Mouse (Mus musculus) heart, embryonic 10.5 days (tissue): ENCODE results near the gene Pgpep1l. TPM values are rescaled to one million over a fixed set of nuclear protein-coding genes. Genes with fewer than 3 reads are reported as not detected.

Experiments
- DNase-seq: peaks from one replicate; pipeline ENCODE4 v3.0.0-alpha.2; 2017; ENCODE audit warnings: low spot score
- H3K27ac ChIP-seq: fragments of 300-500 bp; sonication (generic); 2 replicates; pipeline ENCODE4 v1.5.1; 2016; ENCODE audit warnings: mild to moderate bottlenecking
- H3K27me3 ChIP-seq: fragments of 300-500 bp; sonication (generic); 2 replicates; pipeline ENCODE4 v1.6.1; 2016; ENCODE audit warnings: mild to moderate bottlenecking; ENCODE audit not compliant: poor library complexity, insufficient read depth, severe bottlenecking
- H3K36me3 ChIP-seq: fragments of 300-500 bp; sonication (generic); 2 replicates; pipeline ENCODE4 v1.6.1; 2016; ENCODE audit warnings: mild to moderate bottlenecking, moderate library complexity
- H3K4me1 ChIP-seq: fragments of 300-500 bp; sonication (generic); 2 replicates; pipeline ENCODE4 v1.6.1; 2016; ENCODE audit warnings: mild to moderate bottlenecking
- H3K4me3 ChIP-seq: fragments of 300-500 bp; sonication (generic); 2 replicates; pipeline ENCODE4 v1.5.1; 2016; ENCODE audit warnings: mild to moderate bottlenecking, moderate library complexity
- H3K9me3 ChIP-seq: fragments of 300-500 bp; sonication (generic); 2 replicates; pipeline ENCODE4 v1.6.1; 2016; ENCODE audit warnings: mild to moderate bottlenecking, moderate library complexity
- WGBS: fragments of 180-500 bp; shearing (Covaris S2); methylation state at CpG from one replicate; pipeline ENCODE4 v1.1.7; 2016; 5-methylcytosine and 5-hydroxymethylcytosine counted together
- polyA plus RNA-seq: library from polyadenylated mRNA; unstranded; fragments of >200 nt; fragmentation: Nextera tagmentation; extraction: Ambion mirVana; gene quantifications from 2 replicates; pipeline ENCODE4 v1.2.1, GENCODE M21; 2016

The Pgpep1l gene
- polyA plus RNA-seq, 1 experiment from 2014 or later: not detected

DNA sequence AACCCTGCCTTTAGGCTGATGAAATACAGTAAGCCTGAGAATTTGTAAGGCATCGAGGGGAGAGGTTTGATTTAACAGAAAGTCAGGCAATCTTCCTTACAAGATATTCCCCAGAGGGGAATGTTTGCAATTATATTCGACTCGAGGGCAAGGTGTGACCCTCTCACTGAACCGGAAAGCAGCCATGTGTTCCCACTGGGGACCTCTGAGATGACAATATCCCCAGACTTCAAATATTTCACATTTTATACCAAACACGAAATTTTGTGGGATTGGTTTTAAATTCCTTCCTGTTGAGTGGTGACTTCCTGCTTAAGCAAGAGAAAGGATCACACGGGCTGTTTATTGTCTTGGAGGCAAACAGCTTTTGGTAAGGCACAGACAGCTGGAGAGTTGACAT lies 2.7 kb upstream of the Pgpep1l start:
- Histone ChIP-seq H3K27ac (no peak overlapping the region), H3K27me3 (peaks cover 17% of the 10 kb centered on the region), H3K4me3 (no peak overlapping the region), H3K4me1 (peaks cover 16% of the 10 kb centered on the region), H3K9me3 (no peaks in the 10 kb centered on the region), H3K36me3 (no peaks in the 10 kb centered on the region)
- 41% methylated on average over 6 of the region's 6 CpGs for WGBS
- no peak for DNase-seq

DNA sequence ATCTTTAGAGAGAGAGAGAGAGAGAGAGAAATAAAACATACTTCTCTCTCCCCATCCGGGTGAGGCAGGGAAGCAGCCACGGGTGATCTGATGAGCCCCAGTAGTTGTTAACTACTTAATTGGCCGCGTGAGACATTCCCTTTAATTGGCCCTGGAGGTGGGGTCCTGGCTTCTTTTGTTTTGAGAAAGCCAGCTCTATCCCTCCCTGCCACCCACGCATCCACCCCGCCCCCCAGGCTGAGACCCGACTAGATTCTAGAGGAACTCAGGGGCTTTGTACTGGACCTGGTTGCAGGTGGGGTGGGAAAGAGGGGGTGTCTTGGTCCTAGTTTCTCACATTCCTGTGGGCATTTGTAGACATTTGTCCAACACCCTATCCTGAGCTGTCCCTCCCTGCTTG lies 1.4 kb upstream of the Pgpep1l start:
- Histone ChIP-seq H3K27me3 (peaks cover 17% of the 10 kb centered on the region), H3K9me3 (no peaks in the 10 kb centered on the region), H3K4me3 (no peak overlapping the region), H3K4me1 (peaks cover 16% of the 10 kb centered on the region), H3K36me3 (no peaks in the 10 kb centered on the region), H3K27ac (no peak overlapping the region)
- WGBS: 38% methylated on average over 7 of the region's 7 CpGs
- DNase-seq: no peak

DNA sequence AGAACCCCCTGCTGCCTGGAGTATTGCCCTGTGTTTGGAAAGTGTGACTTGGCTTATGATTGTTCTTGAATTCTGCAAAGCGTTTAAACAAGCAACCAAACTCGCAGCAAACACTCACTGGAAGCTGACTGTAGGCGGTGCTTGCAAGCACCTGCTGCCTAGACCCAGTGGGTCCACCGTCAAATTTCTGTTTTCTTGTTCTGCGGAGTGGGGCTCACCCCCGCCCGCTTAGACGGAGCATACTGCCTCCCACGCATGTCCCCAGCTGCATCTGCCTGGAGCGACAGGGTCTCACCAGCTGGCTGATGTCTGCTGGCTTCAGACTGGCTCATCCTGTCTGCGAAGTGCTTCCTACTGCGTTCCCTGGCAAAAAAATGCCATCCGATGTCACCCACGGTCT lies 498 bp upstream of the Pgpep1l start:
- Histone ChIP-seq H3K9me3 (no peaks in the 10 kb centered on the region), H3K27me3 (peaks cover 17% of the 10 kb centered on the region), H3K27ac (peak overlapping the region; percentile 36; the same call in 1 of the 2 replicates), H3K4me1 (peaks cover 20% of the 10 kb centered on the region), H3K36me3 (no peaks in the 10 kb centered on the region), H3K4me3 (peak overlapping the region; percentile 57)
- WGBS: 15% methylated on average over 14 of the region's 14 CpGs
- no peak for DNase-seq

DNA sequence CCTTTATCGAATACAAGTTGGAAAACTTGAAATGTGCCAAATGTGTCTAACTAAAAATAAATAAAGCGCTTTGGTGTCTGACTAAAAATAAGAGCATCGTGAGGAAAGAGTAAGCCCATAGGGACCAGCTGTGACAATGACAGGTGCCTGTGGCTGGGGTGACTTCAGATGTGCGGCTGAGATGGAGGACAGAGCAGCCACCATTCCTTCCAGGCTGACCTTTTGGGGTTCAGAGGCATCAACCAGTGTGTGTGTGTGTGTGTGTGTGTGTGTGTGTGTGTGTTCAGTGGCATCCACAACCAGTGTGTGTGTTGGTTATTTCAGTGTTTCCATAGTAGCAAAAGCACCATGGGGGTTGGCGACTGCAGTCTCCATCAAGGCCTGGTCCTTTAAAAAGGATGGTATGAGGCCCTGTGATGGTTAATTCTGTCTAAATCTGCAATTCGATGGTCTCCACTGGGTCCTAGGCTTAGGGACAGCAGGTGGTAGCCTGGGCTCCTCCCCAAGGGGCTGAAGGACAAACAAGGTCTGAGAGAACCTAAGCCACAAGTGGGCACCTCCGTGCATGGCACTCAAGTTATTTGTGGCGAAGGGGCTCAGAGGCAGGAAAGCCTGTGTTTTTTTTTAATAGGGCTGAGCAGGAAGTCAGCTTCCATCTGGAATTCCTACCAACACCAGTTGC lies 546 bp downstream of the Pgpep1l start:
- Histone ChIP-seq H3K27ac (peak overlapping the region; percentile 49; the same call in 1 of the 2 replicates), H3K9me3 (no peaks in the 10 kb centered on the region), H3K36me3 (no peaks in the 10 kb centered on the region), H3K4me3 (peak overlapping the region; percentile 57), H3K4me1 (peaks cover 30% of the 10 kb centered on the region), H3K27me3 (peaks cover 17% of the 10 kb centered on the region)
- no peak for DNase-seq
- 49% methylated on average over 8 of the region's 8 CpGs for WGBS

DNA sequence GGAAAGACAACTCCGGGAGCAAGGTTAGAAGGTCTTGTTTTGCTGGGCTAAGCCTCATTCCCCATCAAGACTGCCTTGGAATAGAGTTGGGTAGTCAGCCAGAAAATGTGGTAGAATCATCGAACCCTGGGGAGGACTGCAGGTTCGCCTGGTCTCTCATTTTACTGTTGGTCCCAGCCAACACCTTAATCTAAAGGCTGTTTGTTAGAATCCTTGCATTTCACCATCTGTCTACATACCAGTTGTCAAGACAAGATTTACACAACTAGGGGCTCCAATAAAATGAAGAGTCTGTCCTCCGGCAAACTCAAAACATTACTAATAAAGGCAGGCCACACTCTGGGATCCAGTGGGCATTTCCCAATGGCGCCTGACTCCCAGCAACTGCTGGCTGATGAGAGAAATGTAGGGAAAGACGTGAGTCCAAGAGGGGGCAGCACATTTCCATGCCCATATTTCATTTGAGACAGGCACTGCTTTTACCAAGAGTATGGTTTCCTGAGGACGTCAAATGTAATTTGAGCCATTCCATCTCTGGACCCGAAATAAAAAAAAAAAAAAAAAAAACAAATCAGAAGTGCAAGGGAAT lies 1.3 kb downstream of the Pgpep1l start:
- Histone ChIP-seq H3K4me3 (no peak overlapping the region), H3K27ac (no peak overlapping the region), H3K9me3 (no peaks in the 10 kb centered on the region), H3K27me3 (peaks cover 17% of the 10 kb centered on the region), H3K36me3 (no peaks in the 10 kb centered on the region), H3K4me1 (peaks cover 38% of the 10 kb centered on the region)
- 71% methylated on average over 8 of the region's 8 CpGs for WGBS
- no peak for DNase-seq

DNA sequence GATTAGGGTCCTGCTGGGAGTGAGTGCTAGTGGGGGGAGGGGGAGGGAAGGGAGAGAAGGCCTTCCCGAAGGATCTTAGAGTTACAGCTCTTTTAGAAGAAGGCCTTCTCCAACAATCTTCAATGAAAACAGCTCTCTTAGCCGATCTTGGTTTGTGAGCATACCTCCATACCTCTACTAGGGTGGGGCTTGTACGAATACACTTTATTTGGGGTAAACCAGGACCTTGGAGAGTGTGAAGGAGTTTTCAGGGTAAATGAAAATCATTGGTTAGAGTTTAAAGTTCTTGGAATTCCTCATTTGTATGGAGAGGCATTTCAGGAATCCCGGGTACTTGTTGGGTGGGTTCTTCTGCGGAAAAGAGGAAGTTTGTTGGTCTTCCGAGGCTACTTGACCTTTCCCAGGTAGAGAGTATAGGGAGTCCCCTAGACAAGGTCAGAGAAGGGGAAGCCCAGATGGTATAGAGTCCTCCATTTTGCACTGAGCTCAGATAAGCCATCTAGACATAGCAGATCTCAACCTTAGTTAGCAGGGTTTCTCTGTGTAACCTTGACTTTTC lies 4.4 kb downstream of the Pgpep1l start:
- Histone ChIP-seq H3K4me3 (no peak overlapping the region), H3K27me3 (peaks cover 8% of the 10 kb centered on the region), H3K27ac (no peak overlapping the region), H3K9me3 (no peaks in the 10 kb centered on the region), H3K4me1 (peaks cover 43% of the 10 kb centered on the region), H3K36me3 (no peaks in the 10 kb centered on the region)
- no peak for DNase-seq
- 50% methylated on average over 6 of the region's 6 CpGs for WGBS

DNA sequence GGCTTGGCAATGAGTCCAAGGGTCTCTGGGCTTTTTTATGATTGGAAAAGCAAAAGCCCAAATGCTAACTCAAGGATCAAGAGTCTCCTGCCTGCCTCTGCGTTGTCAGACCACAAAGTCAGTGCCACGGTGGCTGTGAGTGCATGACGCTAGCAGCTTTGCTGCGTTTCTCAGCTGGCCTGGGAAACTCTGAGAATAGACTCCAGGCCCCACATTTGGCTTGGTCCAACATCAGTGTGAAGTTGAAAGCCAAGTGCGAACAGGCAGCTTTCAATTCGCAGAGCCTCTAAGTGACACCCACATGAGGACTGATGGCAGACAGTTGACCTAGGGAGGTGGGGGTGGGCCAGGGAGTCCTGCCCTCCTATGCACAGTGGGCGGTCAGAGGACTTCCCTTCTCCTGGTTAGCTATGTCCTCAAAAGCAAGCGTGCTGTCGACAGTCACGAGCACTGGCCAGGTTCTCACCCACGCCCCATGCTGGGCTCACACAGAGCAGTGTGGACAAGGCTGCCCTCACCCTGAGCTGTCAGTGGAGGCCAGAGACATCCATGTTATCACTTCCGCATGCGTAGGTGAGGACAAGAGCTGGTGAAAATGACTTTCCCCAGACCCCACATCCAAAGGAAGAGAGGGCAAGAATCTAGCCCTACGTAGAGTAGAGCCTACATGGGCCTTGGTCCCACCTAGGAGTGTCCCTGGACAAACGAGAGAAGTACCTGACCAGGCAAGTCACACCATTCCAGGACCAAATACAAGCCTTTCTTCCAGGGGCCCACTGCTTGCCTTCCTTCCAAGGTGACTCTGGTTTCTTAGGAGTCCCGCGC lies 5.5 kb downstream of the Pgpep1l start:
- Histone ChIP-seq H3K4me3 (0 out of 2 replicates have a peak overlapping the region, but pooled peaks have one; percentile 18), H3K36me3 (no peaks in the 10 kb centered on the region), H3K4me1 (peaks cover 32% of the 10 kb centered on the region), H3K9me3 (no peaks in the 10 kb centered on the region), H3K27ac (peak overlapping the region; percentile 75), H3K27me3 (0 out of 2 replicates have a peak, but pooled peaks cover 4% of the 10 kb centered on the region)
- DNase-seq: peak; percentile 94
- 35% methylated on average over 17 of the region's 17 CpGs for WGBS

DNA sequence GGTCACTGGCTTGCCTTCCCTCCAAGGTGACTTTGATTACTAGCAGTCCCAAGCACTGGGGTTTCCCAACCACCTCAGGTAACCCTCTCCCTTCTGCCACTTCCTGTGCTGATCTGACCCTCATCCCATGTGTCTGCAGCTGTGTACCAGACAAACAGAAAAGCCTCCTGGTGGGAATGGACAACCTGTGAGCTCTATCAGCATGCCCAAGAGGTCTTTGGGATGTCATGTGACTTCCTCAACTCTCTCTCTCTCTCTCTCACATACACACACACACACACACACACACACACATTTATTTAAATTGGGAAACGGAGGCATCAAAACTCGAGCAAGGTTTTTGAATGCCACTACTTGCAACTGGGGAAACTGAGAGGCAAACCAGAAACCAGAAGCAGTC lies 6.3 kb downstream of the Pgpep1l start:
- DNase-seq: no peak
- Histone ChIP-seq H3K27ac (peak overlapping the region; percentile 75), H3K4me1 (peaks cover 28% of the 10 kb centered on the region), H3K36me3 (no peaks in the 10 kb centered on the region), H3K27me3 (no peaks in the 10 kb centered on the region), H3K4me3 (0 out of 2 replicates have a peak overlapping the region, but pooled peaks have one; percentile 18), H3K9me3 (no peaks in the 10 kb centered on the region)
- WGBS: 74% methylated on average over 2 of the region's 2 CpGs

DNA sequence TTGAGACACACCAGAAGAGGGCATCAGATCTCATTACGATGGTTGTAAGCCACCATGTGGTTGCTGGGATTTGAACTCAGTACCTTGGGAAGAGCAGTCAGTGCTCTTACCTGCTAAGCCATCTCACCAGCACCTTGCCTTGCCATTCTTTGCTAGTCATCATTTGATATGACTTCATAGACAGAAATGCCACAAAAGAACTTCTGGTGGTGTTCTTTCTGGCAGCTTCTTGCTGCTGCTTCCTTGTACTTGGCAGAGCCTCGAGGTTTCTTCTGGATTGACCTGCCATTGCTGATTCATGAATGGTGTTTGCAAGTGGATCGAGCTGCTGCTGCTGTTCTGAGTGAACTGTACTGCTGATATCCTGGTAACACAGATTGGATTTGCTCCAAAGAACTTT lies 13.1 kb downstream of the Pgpep1l start:
- H3K4me3 ChIP-seq: no peak overlapping the region
- no peaks in the 10 kb centered on the region for H3K4me1 ChIP-seq
- no peaks in the 10 kb centered on the region for H3K36me3 ChIP-seq
- H3K9me3 ChIP-seq: no peaks in the 10 kb centered on the region
- 87% methylated on average over 3 of the region's 3 CpGs for WGBS
- no peaks in the 10 kb centered on the region for H3K27me3 ChIP-seq
- no peak overlapping the region for H3K27ac ChIP-seq
- DNase-seq: no peak

DNA sequence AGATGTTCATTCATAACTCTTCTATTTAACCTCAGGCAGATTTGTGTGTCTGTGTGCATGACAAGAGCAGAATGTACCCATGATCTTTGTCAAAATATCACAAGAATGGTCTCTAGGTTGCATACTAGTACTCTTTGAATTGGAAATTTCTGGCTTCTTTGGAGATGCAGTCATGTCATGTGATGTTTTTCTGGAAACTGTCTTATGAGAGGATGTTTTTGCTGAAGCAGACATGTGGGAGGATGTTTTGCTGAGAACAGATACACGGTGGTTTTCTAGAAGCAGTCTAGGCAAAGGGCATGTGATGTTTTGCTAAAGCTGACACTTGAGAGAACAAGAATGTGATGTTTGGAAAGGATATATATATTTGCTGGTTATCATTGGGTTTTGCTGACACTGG lies 13.6 kb downstream of the Pgpep1l start:
- Histone ChIP-seq H3K4me3 (no peak overlapping the region), H3K4me1 (no peaks in the 10 kb centered on the region), H3K27ac (no peak overlapping the region), H3K36me3 (no peaks in the 10 kb centered on the region), H3K27me3 (no peaks in the 10 kb centered on the region), H3K9me3 (no peaks in the 10 kb centered on the region)
- 67% methylated on average over 1 of the region's 1 CpGs for WGBS
- DNase-seq: no peak

DNA sequence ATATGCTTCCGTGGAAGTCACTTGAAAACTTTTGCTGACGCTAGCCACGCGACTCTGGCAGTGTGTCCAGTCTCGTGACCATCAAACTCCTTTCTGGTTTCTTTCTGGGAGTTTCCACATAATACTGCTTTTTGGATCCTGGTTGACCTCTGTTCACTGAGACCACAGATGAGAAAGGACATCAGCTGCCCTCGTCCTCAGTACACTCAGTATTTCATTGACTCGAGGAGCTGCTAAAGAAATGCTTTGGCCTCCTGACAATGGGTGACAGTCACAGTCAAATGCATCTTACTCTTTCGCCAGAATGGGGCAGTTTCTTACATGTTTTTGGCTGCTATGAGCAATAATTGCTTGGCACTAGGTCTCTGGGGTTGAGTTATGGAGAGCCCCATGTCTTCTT lies 17.8 kb downstream of the Pgpep1l start:
- DNase-seq: no peak
- H3K9me3 ChIP-seq: no peaks in the 10 kb centered on the region
- H3K27ac ChIP-seq: no peak overlapping the region
- no peaks in the 10 kb centered on the region for H3K4me1 ChIP-seq
- no peaks in the 10 kb centered on the region for H3K27me3 ChIP-seq
- no peak overlapping the region for H3K4me3 ChIP-seq
- 79% methylated on average over 8 of the region's 8 CpGs for WGBS
- no peaks in the 10 kb centered on the region for H3K36me3 ChIP-seq

DNA sequence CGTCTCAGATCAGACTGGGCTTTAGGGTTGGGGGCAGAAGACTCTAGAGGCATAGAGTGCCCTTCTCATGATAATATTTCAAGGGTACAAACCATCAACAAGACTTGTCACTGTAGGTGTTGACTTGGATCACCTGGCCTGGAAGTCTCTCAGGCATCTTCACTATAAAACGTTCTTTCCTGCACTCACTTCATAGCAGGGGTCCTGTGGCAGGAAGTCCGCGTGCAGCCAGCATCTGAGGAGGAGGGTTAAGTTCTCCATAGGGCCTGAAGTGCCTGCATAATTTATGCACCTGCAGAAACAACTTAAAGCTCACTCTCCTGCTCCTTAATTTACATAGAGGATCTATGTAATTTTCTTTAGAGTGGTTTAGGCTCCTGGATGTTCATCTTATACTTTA lies 18.4 kb downstream of the Pgpep1l start:
- no peak overlapping the region for H3K27ac ChIP-seq
- no peak for DNase-seq
- no peaks in the 10 kb centered on the region for H3K36me3 ChIP-seq
- H3K4me1 ChIP-seq: no peaks in the 10 kb centered on the region
- H3K27me3 ChIP-seq: peaks cover 4% of the 10 kb centered on the region; the same call in 1 of the 2 replicates
- 40% methylated on average over 4 of the region's 4 CpGs for WGBS
- no peaks in the 10 kb centered on the region for H3K9me3 ChIP-seq
- no peak overlapping the region for H3K4me3 ChIP-seq

DNA sequence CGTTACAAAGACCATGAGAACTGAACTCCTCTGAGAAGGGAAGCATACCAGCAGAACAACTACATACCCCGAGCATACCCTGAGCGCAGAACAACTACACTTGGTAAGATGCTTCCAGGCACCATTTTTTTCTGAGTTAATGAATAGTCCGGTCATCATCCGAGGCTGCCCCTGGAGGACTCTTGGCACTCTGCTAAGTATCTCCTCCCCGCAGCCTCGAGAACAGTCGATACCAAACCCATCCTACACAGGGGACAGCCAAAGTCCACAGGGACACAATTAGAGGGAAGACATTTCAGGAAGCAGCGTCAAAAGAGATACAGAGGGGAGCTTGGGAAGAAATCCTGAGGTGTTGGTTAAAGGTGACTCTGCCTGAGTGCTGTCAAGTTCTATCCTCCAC lies 22.8 kb downstream of the Pgpep1l start:
- 86% methylated on average over 9 of the region's 9 CpGs for WGBS
- DNase-seq: no peak
- Histone ChIP-seq H3K36me3 (no peaks in the 10 kb centered on the region), H3K4me3 (no peak overlapping the region), H3K9me3 (no peaks in the 10 kb centered on the region), H3K27me3 (peaks cover 10% of the 10 kb centered on the region), H3K4me1 (0 out of 2 replicates have a peak, but pooled peaks cover 6% of the 10 kb centered on the region), H3K27ac (no peak overlapping the region)
